Mouse (Mus musculus) left cerebral cortex, postnatal 36 days (tissue): Measurements from ENCODE around the gene Sik3. TPM values are rescaled to one million over a fixed set of nuclear protein-coding genes. Genes with fewer than 3 reads are reported as not detected.

Source experiments
- DNase-seq, 2 experiments: peaks; one replicate each; pipeline ENCODE4 v3.0.0; 2021 to 2022; ENCODE audit warnings: low spot score in 2 of 2, mixed read lengths in 1 of 2
- intact Hi-C: fragments of 180-260 bp; cut with DNase I; formaldehyde crosslinking; loops from one replicate; pipeline ENCODE4 v1.15.1; 2025
- total RNA-seq, 2 experiments: library from RNA; stranded (reverse); gene quantifications; 2 replicates each; pipeline ENCODE4 v1.2.3; 2021

Sik3 gene
- total RNA-seq, 2 experiments from 2014 or later = 119 to 130 TPM

GRCm38 (mm10) chr9:46240526-46241153 lies 228.0 kb downstream of the Sik3 start, which contains the start of gene Apoa4:
Gene Apoa4, plus strand, starts transcription at chr9:46240696.
- no peak for DNase-seq
- intact Hi-C loops = no loop called here

- intact Hi-C loops = no loop called here
- DNase-seq = no peak
Observed at GRCm38 (mm10) chr9:46241818-46242217, 229.2 kb downstream of the Sik3 start.

- intact Hi-C loops = no loop called here
- no peak for DNase-seq
Observed at GRCm38 (mm10) chr9:46243122-46243521, 230.5 kb downstream of the Sik3 start.

- no peak for DNase-seq
- intact Hi-C loops = no loop called here
Observed at GRCm38 (mm10) chr9:46243584-46243983, 231.0 kb downstream of the Sik3 start.

GRCm38 (mm10) chr9:46246752-46247324 lies 234.2 kb downstream of the Sik3 start:
- intact Hi-C loops = loop anchor here (2.0 to 5.0 kb wide), 2 partner anchors 55 to 244 kb away; no protein-coding TSS in a partner anchor
- peak; percentile 45 to 46 for DNase-seq

- intact Hi-C loops = no loop called here
- DNase-seq = no peak
Observed at GRCm38 (mm10) chr9:46256177-46256576, 243.6 kb downstream of the Sik3 start.

- intact Hi-C loops = no loop called here
- no peak for DNase-seq
Observed at GRCm38 (mm10) chr9:46256658-46257385, 244.2 kb downstream of the Sik3 start.

- no peak for DNase-seq
- intact Hi-C loops = no loop called here
Observed at GRCm38 (mm10) chr9:46257546-46257945, 244.9 kb downstream of the Sik3 start.

GRCm38 (mm10) chr9:46259111-46259510 lies 246.5 kb downstream of the Sik3 start:
- intact Hi-C loops = no loop called here
- DNase-seq = no peak

- intact Hi-C loops = no loop called here
- DNase-seq = no peak
Observed at GRCm38 (mm10) chr9:46261131-46261530, 248.5 kb downstream of the Sik3 start.

- no peak for DNase-seq
- intact Hi-C loops = no loop called here
Observed at GRCm38 (mm10) chr9:46268343-46268873, 255.8 kb downstream of the Sik3 start, which contains the start of gene Apoa5. Gene Apoa5, plus strand, starts transcription at chr9:46268633.

GRCm38 (mm10) chr9:46269125-46269524 lies 256.5 kb downstream of the Sik3 start:
- intact Hi-C loops = no loop called here
- DNase-seq = no peak

- no peak for DNase-seq
- intact Hi-C loops = no loop called here
Observed at GRCm38 (mm10) chr9:46270782-46271181, 258.2 kb downstream of the Sik3 start.

GRCm38 (mm10) chr9:46272070-46272469 lies 259.4 kb downstream of the Sik3 start:
- intact Hi-C loops = no loop called here
- DNase-seq = no peak

- peak; percentile 90 to 91 for DNase-seq
- intact Hi-C loops = no loop called here
Observed at GRCm38 (mm10) chr9:46272677-46273454, 260.2 kb downstream of the Sik3 start, which contains the start of gene Zpr1. Gene Zpr1, plus strand, starts transcription at chr9:46273064.

Other genes with a start within 250 kb of the Sik3 start
- gene Cep164, start 184.1 kb upstream of the Sik3 start, total RNA-seq = 10 to 100 TPM; 10.9 to 16.3 TPM
- 10 to 100 TPM; 88.4 to 89.3 TPM for gene Bace1, start 174.2 kb upstream of the Sik3 start, total RNA-seq
- gene Pcsk7, start 106.3 kb upstream of the Sik3 start, total RNA-seq = 10 to 100 TPM; 19.1 to 28.9 TPM
- gene Rnf214, start 105.9 kb upstream of the Sik3 start, total RNA-seq = 10 to 100 TPM; 69.9 to 79.9 TPM
- 10 to 100 TPM in 1 of 2 experiments, 1 to 10 TPM in 1; 9.9 to 10.1 TPM for gene Tagln, start 76.8 kb upstream of the Sik3 start, total RNA-seq
- gene Sidt2, start 57.6 kb upstream of the Sik3 start, total RNA-seq = 10 to 100 TPM; 82.3 to 88.8 TPM
- 100 to 1,000 TPM; 210 to 220 TPM for gene Pafah1b2, start 130 bp upstream of the Sik3 start, total RNA-seq
- under 1 TPM; 0.42 to 0.79 TPM for gene Apoa1, start 215.8 kb downstream of the Sik3 start, total RNA-seq
- 1 to 10 TPM in 1 of 2 experiments, not detected in 1; 1.4 TPM for gene Apoc3, start 222.8 kb downstream of the Sik3 start, total RNA-seq
- not detected for gene Apoa4, start 227.9 kb downstream of the Sik3 start, total RNA-seq